Comparison of ENCODE assay signal across 1 mouse cellular context in the genomic region with DNA sequence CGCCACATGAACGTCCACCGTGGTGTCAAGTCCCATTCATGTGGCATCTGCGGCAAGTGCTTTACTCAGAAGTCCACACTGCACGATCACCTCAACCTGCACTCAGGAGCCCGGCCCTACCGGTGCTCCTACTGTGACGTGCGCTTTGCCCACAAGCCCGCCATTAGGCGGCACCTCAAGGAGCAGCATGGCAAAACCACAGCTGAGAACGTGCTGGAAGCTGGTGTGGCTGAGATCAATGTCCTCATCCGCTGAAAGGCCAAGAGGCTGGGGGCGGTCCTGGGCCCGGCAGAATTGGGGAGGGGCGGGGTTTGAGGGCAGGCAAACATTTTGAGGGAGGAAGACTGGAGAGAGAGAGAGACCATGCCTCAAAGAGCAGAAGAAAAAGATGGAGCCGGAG.
TF ChIP-seq lines count a peak whose summit lies in the region.

No protein-coding gene starts in this region.

TF ChIP-seq in MEL, 35 proteins besides CTCF, POLR2A, EP300 and RAD21:
- TF ChIP-seq SIN3A (IDR thresholded peaks at IDR 0.05; ENCODE audit: low read length) (0 out of 2 replicates have a peak, but pooled peaks have one; percentile 18), TAL1 (IDR thresholded peaks at IDR 0.05; ENCODE audit: low read length) (no peak), ZNF384 (IDR thresholded peaks at IDR 0.05; ENCODE audit: low read depth, low read length) (no peak), POLR2AphosphoS2 (IDR thresholded peaks at IDR 0.05; ENCODE audit: low read length) (peak; percentile 41; the same call in 1 of the 2 replicates)
